Mouse (Mus musculus) small intestine, adult 2 months (tissue): ENCODE results near the gene Plekhh1.

Experiments used
- CTCF ChIP-seq: fragments of 200-500 bp; IDR thresholded peaks from 2 replicates; pipeline ENCODE4 v1.5.1; 2012; ENCODE audit warnings: low read depth, mild to moderate bottlenecking, control low read depth, inconsistent platforms, low read length, moderate library complexity, mixed read lengths; ENCODE audit not compliant: insufficient replicate concordance, insufficient read length; ENCODE audit errors: extremely low read depth
- POLR2A ChIP-seq: fragments of 200-500 bp; IDR thresholded peaks from 2 replicates; pipeline ENCODE4 v1.6.1; 2012; ENCODE audit warnings: low read depth, mild to moderate bottlenecking, control low read depth, inconsistent platforms, low read length, moderate library complexity

DNA sequence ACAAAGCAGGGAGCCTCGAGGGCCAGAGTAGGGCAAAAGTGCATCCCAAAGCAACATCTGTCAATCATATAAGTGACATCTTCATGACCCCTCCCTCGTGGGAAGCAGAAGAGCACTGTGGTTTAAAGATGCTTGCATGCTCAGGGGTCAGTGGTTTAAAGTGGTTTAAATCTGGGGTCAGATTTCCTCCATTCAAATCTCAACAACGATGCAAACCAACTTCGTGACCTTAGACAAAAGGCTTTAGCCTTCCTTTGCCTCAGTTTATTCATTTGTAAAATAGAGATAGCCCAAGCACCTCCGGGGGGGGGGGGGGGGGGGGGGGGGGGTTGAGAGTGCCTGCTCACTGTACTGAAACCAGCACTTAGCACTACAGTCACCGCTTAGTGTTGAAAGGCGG lies 32.3 kb upstream of the Plekhh1 start:
- TF ChIP-seq POLR2A: no peak
- TF ChIP-seq CTCF: no peak
